Mouse (Mus musculus) neutrophil, adult 5-6 weeks (primary cell): ENCODE data around the gene Fcor. TPM values are rescaled to one million over a fixed set of nuclear protein-coding genes. Genes with fewer than 3 reads are reported as not detected.

Experiments
- ATAC-seq: fragments of 151-379, 151-347 bp; 2 replicates; pipeline ENCODE4 v1.8.0; 2017; ENCODE audit warnings: mild to moderate bottlenecking, moderate TSS enrichment; ENCODE audit not compliant: insufficient number of reproducible peaks, poor library complexity, low FRiP score, severe bottlenecking; ENCODE audit errors: extremely low read depth
- total RNA-seq: library from RNA; stranded (forward); fragments of 200-1000 nt; gene quantifications from 2 replicates; pipeline ENCODE4 v1.2.3, GENCODE M21; 2017

Gene Fcor
- total RNA-seq, result not detected in 2 replicates

- ATAC-seq, result peak; percentile 72
These were observed at the start of gene Fcor for GRCm38 (mm10) chr8:3671980-3672491. TSS of gene Fcor (minus strand) at chr8:3672362.

- no peak for ATAC-seq
These were observed 48.9 kb upstream of the Fcor start for GRCm38 (mm10) chr8:3721041-3721440.

DNA sequence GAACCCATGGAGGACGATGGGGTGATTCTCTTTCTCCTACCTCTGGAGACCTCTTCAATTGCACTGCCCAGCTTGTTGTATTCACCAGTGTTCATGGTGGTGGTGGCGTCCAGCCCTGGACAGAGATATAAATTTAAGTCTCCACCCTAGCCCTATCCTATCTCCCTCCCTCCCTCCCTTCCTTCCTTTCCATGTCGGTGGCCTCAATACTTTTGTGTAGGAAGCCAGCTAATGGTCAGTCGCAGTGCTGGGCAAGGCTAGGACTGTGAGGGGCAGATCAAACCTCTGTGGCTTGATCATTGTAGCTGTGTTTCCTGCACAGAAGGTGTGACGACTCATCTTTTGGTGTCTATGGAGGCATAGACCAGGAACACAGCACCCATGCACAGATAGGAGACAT is 48.4 kb upstream of the Fcor start, which contains the start of gene Clec4g:
TSS of gene Clec4g (minus strand) at position 101 of the 400 bp plus-strand sequence.
- no peak for ATAC-seq

DNA sequence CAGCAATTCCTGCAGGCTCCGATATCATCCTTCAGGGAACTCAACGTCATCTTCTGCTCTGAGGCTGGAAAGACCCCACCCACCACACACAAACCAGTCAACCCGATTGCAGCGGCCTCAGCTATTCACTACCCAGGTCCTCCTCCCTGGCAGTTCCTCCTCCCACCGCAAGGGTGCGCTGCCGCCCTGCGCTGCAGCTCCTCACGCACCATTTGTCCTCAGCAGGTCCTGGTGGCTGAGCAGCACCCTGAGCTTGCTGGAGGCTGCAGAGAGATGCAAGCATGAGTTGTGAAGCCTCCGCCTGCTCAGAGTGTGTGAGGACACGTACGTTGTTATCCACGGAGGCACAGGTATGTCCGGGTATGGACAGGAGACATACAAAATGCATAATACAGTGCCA is 46.4 kb upstream of the Fcor start:
- ATAC-seq, result peak; percentile 95

DNA sequence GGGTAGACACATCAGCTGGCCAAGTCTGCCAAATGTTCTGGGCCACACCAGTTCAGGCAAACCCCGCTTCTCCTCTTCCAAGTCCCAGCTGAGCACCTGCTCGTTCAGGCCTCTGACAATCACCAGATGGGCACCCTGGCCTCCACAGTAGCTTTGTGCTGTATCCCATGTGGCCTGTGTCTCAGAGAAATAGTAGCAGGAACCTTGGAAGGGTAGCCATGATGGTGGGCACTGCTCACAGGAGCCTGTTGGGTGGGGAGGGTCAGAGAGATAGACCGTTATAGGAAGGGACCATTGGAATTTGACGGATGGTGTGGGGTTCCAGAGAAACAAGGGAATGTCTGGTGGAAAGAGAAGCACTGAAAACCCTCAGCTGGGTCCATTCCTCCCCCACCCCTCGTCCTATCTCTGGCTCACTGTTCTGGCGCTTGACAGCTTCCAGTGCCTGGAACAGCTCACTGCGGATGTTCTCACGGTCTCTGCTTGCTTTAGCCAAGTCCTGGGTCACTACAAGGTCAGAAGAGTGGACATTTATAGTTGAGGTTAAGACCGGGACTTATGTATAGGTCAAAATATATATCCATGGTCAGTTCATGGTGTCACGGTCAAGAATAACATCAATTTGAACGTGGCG is 45.3 kb upstream of the Fcor start:
- ATAC-seq, result no peak

DNA sequence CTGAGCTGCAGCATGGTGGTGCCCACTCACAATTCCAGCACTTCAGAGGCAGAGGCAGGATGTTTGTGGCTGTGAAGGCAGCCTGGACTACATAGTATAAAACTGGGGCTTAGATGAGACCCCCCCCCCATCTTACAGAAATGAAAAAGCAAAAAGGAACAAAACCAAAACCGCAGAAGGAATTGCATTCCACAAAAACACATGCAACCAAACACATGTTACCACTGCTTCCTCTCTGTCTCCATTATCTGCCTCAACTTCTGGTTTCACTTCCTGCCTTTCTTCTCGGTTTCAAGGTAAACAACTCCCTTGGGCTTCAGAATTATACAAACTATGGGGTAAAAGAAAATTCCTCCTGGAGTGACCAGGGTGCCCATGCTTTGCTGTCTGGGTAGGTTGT is 39.5 kb upstream of the Fcor start:
- ATAC-seq, result peak; percentile 85

GRCm38 (mm10) chr8:3710312-3710711 is 38.1 kb upstream of the Fcor start:
- ATAC-seq, result no peak

- no peak for ATAC-seq
These were observed 35.4 kb upstream of the Fcor start for GRCm38 (mm10) chr8:3707611-3708010.

DNA sequence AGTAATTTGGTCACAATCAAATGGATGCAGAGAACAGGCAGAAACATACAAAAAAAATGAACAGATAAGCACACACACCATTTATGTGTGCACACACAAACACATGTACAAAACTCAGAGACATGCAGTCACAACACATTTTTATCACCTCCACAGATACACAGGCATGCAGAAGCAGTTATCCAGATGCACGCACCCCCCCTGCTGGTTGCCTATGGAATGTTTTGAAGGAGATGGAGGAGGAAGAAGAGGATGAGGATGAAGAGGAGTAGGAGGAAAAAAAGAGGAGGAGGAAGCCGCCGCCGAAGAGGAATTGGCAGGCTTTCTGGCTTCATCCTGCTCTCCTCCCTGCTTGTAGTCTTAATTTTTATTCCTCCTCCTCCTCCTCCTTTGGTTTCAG is 33.5 kb upstream of the Fcor start:
- ATAC-seq, result 0 out of 2 replicates have a peak, but pooled peaks have one; percentile 5

DNA sequence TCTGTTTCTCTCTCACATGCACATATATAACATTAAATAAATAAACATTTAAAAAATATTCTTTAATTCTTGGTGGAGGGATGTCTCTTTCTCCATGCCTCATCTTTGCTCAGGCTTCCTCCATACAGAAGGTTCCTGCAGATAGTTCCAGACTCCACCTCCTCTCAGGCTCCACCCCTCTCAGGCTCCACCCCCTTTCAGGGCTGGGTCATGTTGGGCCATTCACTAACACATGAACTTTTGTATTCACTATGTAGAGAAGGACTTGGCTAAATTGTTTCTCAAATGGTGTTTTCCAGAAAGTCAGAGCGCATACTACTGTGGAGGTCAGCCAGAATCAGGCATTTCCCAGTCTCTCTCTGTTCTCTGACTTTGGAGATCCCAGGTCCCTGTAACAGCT is 29.3 kb upstream of the Fcor start:
- no peak for ATAC-seq

GRCm38 (mm10) chr8:3694121-3694520 is 22.0 kb upstream of the Fcor start, which contains the start of gene Fcer2a:
TSS of gene Fcer2a (minus strand) at chr8:3694175.
- peak; percentile 90 for ATAC-seq

DNA sequence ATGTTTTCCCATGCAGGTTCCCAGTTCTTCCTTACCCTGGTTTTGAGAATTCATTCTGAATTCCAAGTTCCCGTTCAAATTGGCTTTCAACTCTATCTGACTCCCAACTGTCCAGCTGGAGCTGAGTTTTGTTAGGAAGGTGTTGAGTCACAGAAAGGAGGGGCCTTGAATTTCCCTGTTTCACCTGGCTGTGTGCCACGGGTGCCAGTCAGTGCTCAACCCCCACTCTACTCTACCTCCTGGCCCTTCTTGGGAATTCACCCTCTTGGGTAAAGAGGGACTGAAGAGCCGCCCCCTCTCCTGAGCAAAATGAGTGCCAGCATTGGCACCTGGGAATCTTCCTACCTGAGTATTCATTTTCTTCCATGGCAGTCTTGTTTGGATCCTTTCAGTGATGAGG is 18.6 kb upstream of the Fcor start:
- no peak for ATAC-seq

- ATAC-seq, result peak; percentile 34; the same call in 1 of the 2 replicates
These were observed 15.4 kb upstream of the Fcor start for GRCm38 (mm10) chr8:3687537-3687936.

DNA sequence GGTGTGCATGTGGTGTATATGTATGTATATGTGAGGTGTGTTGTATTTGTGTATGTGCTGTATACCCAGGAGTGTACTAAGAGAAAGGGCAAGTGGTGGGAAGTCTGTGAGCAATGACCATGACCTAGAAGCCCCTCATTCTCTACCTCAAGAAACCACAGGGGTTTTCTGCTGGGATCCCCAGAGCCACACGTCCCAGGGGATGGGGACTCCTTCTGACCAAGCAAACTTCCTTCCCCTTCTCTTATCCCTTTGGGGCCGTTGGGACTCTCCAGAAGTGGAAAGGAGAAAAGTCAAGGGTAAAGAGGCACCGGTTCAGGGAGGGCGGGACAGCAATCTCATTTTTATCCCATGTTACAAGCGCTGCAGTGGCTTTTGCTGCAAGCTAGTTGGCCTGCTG is 13.3 kb upstream of the Fcor start:
- no peak for ATAC-seq

GRCm38 (mm10) chr8:3684530-3684929 is 12.4 kb upstream of the Fcor start:
- no peak for ATAC-seq

GRCm38 (mm10) chr8:3683408-3684176 is 11.4 kb upstream of the Fcor start:
- no peak for ATAC-seq

GRCm38 (mm10) chr8:3682435-3682834 is 10.3 kb upstream of the Fcor start:
- no peak for ATAC-seq

DNA sequence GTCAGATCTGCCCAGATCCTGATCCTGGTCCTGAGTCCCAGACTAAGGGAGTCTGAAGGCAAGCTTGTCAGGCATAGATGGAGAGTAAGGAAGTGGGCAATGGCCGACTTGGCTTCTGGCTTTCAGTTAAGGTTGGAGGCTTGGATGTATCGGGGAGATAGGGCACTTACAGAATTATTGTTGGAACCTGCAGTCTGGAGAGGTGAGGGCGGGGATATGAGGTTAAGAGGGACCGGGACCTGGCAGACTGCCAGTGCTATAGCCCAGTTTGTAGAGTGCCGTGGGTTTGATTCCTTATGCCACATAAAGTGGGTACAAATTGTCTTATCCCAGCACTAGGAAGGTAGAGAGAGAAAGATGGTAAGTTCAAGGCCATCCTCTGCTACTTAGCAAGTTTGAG is 7.5 kb upstream of the Fcor start:
- no peak for ATAC-seq

- ATAC-seq, result no peak
These were observed 7.1 kb upstream of the Fcor start for GRCm38 (mm10) chr8:3679236-3679635.

DNA sequence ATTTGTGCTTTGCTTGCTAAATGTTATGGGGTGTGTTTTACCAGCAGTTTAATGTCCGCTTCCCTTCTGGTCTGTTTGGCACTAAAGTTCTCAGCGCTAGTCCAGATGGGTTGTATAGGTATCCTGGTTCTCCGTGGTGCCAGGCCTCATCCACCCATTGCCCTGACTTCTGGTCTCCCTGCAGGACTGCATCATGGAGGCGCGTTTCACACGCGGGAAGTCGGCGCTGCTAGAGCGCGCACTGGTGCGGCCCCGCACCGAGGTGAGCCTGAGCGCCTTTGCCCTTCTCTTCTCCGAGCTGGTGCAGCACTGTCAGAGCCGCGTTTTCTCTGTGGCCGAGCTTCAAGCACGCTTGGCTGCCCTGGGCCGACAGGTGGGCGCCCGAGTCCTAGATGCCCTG is 6.7 kb upstream of the Fcor start:
- no peak for ATAC-seq
